Mouse (Mus musculus) adrenal gland, adult (tissue): ENCODE measurements around the gene Tmem199.
A peak's percentile ranks its signal among the peaks of the same experiment; 100 is the strongest.
"Not testable (repeated sequence)": the region's sequence is repeated elsewhere in the genome, so short reads cannot be mapped to it uniquely, and the experiment has no call there.

Experiments
- DNase-seq, 2 experiments: peaks; one replicate each; pipeline ENCODE4 v3.0.0; 2022 to 2023; ENCODE audit warnings: low spot score in 1 of 2; ENCODE audit not compliant: inconsistent age in 2 of 2

Gene Tmem199

DNA sequence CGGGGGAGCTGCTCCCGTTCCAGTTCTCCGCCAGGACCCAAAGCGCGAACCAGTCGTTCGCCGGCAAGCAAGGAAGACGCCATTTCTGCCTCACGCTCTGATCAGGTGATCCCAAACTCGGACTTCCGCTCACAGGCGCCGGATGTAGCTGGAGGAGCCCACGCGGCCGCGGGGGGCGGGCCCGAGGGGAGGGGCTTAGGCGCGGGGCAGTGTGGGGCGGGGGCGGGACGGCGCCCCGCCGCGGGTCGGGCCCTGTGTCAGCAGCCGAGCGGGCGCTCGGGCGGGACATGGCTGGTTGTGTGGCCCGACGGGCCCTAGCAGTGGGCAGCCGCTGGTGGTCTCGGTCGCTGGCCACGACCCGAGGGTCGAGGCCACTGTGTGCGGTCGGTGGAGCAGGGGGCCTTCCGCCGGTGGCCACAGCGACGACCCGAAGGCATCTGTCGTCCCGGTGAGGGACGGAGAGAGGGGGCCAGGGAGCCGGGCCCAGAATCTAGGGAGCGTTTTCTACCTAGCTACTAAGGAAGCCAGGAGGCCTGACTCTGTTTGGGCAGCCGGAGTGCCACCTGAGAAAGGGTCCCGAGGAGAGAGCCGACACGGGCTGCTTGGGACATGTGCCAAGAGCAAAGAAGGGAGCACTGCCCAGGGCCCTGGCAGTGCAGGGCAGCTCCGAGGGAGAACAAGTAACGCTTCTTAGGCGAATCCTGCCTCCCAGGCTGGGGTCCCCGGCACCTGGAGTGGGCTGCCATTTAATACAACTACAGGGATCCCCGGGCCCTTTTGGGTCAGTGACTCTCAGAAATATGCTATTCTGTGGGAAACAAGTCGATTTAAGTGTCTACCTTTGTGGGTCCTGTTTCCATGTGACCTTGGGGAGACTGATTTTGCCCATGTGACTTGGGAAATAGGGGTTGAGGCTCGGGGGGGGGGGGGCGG is at the start of gene Tmem199, which contains the start of gene Poldip2:
Gene Tmem199 (minus strand): TSS at position 148 of the 933 bp plus-strand sequence.
Gene Poldip2 (plus strand): TSS at position 169 of the 933 bp plus-strand sequence.
- DNase-seq, result peak; percentile 92 to 95

DNA sequence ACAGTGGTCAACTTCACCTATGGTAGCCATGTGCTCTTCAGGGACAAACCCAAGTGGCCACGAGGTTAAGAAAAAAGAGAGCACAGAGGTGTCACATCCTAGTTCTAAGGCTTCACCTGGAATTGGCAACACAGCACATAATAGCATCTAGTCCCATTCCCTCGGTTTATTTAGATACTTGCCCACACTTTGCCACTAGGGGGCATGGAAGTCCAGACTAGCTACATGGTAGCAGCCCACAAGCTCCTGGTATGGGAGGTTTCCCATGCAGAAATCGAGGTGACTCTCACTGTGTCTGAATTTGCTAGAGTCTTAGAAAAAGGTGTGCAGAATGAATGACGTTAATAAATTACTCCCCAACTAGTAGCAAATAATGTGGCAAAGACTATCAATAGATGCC is 48.5 kb upstream of the Tmem199 start:
- peak; percentile 69 to 91 for DNase-seq

GRCm38 (mm10) chr11:78557241-78557640 is 45.3 kb upstream of the Tmem199 start:
- no peak for DNase-seq

DNA sequence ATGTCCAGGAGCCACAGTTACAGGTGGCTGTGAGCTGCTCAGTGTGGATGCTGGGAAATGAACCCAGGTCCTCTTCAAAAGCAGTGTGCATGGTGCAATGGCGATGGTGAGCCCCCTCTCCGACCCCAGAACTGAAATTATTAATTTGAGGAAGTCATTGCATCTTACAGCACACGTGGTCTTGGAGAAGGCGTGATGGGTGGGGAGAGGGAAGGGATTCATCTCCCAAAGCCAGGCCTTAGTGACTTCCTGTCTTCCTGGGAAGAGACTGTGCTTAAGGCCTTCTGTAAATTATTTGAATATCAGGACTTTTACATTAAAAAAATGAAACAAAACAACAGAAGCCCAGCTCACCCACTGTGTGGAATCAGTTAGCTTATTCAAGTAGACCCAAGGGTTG is 44.1 kb upstream of the Tmem199 start:
- DNase-seq, result no peak

GRCm38 (mm10) chr11:78555623-78556022 is 43.7 kb upstream of the Tmem199 start:
- DNase-seq, result peak; percentile 69 to 87

GRCm38 (mm10) chr11:78551059-78551398 is 39.1 kb upstream of the Tmem199 start:
- DNase-seq, result no peak

- DNase-seq, result peak; percentile 97 to 98
Measured at GRCm38 (mm10) chr11:78550168-78551058, 38.4 kb upstream of the Tmem199 start, which contains the start of gene Tmem97. Tmem97 (minus strand) TSS chr11:78550777.

DNA sequence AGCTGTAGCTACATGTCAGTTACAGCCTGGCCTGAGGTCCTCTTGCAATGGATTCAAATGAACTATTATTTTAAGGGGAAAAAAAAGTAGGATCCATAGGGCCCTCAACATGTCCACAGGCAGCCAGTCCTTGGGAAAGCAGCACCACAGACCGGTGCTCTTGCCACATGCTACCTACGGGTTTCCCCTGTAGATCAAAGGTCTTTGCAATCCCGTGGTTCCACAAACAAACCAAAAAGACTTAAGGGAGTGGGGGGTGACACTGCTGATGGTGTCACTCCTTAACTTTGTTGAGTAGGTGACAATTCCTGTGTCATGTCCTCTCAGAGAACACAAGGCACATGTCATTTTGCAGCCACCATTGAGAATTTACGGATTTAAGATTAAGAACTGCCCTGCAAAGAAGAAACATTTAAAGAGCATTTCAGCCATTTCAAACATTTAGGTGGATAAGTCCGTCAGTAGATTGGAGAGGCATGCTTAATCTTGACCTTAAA is 37.6 kb upstream of the Tmem199 start:
- no peak for DNase-seq

DNA sequence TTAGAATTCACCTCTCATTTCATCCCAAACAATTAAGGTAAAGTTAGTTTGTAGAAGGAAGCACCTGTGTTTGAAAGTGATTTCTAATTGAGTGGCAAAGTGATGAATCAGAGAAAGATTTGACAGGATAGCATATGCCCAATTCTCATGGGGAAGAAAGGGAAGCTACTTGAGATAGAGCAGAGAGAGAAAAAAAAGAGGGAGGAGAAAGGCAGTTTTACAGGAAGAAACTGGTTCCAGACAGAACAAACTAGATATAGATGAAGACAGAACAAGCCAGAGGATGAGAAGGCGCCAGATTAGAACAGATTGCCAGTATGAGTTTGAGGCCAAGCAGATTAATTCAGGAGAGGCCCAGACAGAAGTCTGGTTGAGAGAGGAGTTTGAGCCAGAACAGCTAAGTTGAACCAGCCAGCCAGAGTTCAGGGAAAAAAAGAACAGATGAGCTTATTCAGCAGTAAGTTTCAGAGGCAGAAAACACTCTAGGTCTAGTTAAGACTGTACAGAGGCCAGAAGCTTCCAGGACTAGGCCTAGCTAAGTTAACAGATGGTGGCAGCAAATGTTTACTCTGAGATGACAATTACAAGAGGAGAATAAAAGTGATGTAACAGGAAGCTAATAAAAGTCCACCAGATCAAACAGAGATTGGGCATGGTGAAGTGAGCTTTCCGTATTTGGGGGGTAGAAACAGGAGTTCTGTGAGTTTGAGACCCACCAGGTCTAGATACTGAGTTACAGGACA is 35.9 kb upstream of the Tmem199 start:
- DNase-seq, result no peak

DNA sequence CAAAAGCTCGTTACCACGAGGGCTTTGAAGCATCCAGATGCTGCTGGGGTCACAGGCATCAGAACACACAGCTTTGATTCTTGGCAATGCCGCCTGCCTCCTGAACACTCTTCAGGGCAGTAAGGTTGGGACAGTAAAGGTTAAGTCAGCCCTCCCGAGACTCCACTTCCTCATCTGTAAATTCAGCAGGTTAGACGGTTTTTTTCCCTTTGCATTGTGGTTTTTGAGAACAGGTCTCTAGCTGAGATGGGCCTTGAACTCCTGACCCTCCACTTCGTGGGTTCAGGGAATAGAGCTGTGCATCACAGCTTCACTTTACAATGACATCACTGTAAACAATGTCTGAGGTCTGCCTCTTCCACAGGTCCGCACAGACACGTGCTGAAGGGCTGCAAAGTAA is 33.2 kb upstream of the Tmem199 start:
- DNase-seq, result no peak

- no peak for DNase-seq
Measured at GRCm38 (mm10) chr11:78544449-78545111, 32.6 kb upstream of the Tmem199 start.

- DNase-seq, result peak in 1 of 2 experiments; percentile 64
Measured at GRCm38 (mm10) chr11:78540358-78540757, 28.4 kb upstream of the Tmem199 start.

GRCm38 (mm10) chr11:78536690-78537084 is 24.7 kb upstream of the Tmem199 start:
- DNase-seq, result no peak

GRCm38 (mm10) chr11:78536080-78536689 is 24.2 kb upstream of the Tmem199 start, which contains the start of the genes Tnfaip1 and Ift20:
Tnfaip1 (minus strand) TSS chr11:78536332.
Ift20 (plus strand) TSS chr11:78536361.
- peak; percentile 99 for DNase-seq

DNA sequence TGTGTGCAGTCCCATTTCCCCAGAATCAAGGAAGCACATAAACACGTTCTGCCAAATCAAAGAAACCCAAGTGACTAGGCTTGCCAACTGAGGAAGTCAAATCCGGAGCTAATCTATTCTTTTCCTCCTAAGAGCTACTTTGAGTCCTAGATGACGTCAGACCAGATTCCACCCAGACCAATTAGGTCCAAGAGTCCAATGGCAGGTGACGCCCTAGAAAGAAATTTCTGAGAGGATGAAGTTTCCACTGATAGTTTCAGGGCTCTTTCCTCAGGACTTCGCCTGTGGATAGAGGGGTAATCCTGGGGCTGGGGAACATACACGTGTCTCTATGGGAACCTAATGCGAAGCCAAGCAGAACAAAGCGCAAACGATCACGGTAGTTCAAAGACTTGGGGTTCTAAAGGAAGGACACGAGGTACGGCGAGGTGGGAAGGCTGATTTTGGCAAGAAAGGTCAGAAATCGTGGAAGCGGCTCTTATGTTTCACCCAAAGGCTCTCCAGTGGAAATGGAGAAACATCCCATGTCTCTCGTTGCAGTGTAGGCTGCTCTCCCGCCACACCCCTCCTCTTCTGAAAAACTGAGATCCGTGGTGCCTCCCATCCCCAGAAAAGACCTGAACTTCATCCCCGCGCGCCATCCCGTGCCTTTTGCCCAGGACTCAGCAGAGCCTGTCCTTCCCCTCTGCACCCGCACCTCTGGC is 23.6 kb upstream of the Tmem199 start:
- peak; percentile 54 to 85 for DNase-seq

GRCm38 (mm10) chr11:78534516-78534915 is 22.5 kb upstream of the Tmem199 start:
- peak in 1 of 2 experiments; percentile 55 for DNase-seq

- DNase-seq, result not testable (repeated sequence)
Measured at GRCm38 (mm10) chr11:78531515-78531914, 19.5 kb upstream of the Tmem199 start.

- DNase-seq, result peak; percentile 51 to 75
Measured at GRCm38 (mm10) chr11:78531046-78531445, 19.1 kb upstream of the Tmem199 start.

DNA sequence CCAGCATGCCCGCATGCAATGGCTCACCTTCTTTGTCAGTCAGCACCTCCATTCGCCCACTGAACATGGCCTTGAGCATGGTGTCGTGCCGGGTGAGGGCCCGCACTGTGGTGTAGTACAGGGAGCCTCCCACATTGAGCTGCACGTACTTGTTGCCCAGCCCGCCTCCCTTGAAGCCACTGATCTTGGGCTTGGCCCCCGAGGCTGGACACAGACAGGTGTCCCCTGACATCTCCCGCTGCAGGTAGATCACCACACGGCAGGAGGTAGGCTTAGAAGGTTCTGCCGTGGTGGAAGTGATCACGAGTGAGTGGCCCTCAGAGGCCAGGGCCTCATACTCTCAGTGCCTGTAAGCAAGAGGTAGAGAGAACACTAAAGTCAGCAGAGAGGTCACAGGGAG is 18.0 kb upstream of the Tmem199 start:
- DNase-seq, result no peak
